Mouse (Mus musculus): ENCODE data around the gene Ppp4r2. TPM values are rescaled to one million over a fixed set of nuclear protein-coding genes. Genes with fewer than 3 reads are reported as not detected.

Ppp4r2 gene
- polyA plus RNA-seq, 1 experiment from 2014 or later: 13.8 TPM

- no peak for ATAC-seq (ENCODE audit: low read depth)
- no peaks in the 10 kb centered on the region for H3K36me3 ChIP-seq (ENCODE audit: control insufficient read depth, insufficient read depth, low read length)
- 0 out of 2 replicates have a peak, but pooled peaks cover 2% of the 10 kb centered on the region for H3K4me1 ChIP-seq (replicated peaks; ENCODE audit: control insufficient read depth, insufficient read depth, low read length)
- 62% methylated on average over 7 of the region's 7 CpGs for WGBS
- H3K27ac ChIP-seq (ENCODE audit: low read length): no peak overlapping the region
- H3K9ac ChIP-seq (ENCODE audit: low read length): no peak overlapping the region
- no peaks in the 10 kb centered on the region for H3K9me3 ChIP-seq (ENCODE audit: control insufficient read depth, low read length)
- no peak overlapping the region for H3K4me3 ChIP-seq (ENCODE audit: low read length)
- no peaks in the 10 kb centered on the region for H3K27me3 ChIP-seq (ENCODE audit: control insufficient read depth, insufficient read depth, low read depth, low read length)
- H3K4me2 ChIP-seq (ENCODE audit: low read depth, low read length): no peak overlapping the region
Measured at GRCm38 (mm10) chr6:100885376-100885775, 52.0 kb downstream of the Ppp4r2 start.

- Histone ChIP-seq H3K4me1 (replicated peaks; ENCODE audit: control insufficient read depth, insufficient read depth, low read length) (0 out of 2 replicates have a peak, but pooled peaks cover 2% of the 10 kb centered on the region), H3K4me3 (ENCODE audit: low read length) (no peak overlapping the region), H3K9me3 (ENCODE audit: control insufficient read depth, low read length) (no peaks in the 10 kb centered on the region), H3K4me2 (ENCODE audit: low read depth, low read length) (no peak overlapping the region), H3K27me3 (ENCODE audit: control insufficient read depth, insufficient read depth, low read depth, low read length) (no peaks in the 10 kb centered on the region), H3K27ac (ENCODE audit: low read length) (no peak overlapping the region), H3K9ac (ENCODE audit: low read length) (no peak overlapping the region), H3K36me3 (ENCODE audit: control insufficient read depth, insufficient read depth, low read length) (no peaks in the 10 kb centered on the region)
- 80% methylated on average over 9 of the region's 9 CpGs for WGBS
- ATAC-seq (ENCODE audit: low read depth): no peak
Measured at GRCm38 (mm10) chr6:100887012-100887411, 53.6 kb downstream of the Ppp4r2 start.

- ATAC-seq (ENCODE audit: low read depth): no peak
- no peaks in the 10 kb centered on the region for H3K27me3 ChIP-seq (ENCODE audit: control insufficient read depth, insufficient read depth, low read depth, low read length)
- H3K4me3 ChIP-seq (ENCODE audit: low read length): no peak overlapping the region
- no peak overlapping the region for H3K9ac ChIP-seq (ENCODE audit: low read length)
- H3K4me2 ChIP-seq (ENCODE audit: low read depth, low read length): no peak overlapping the region
- 75% methylated on average over 6 of the region's 6 CpGs for WGBS
- no peaks in the 10 kb centered on the region for H3K9me3 ChIP-seq (ENCODE audit: control insufficient read depth, low read length)
- H3K36me3 ChIP-seq (ENCODE audit: control insufficient read depth, insufficient read depth, low read length): no peaks in the 10 kb centered on the region
- H3K4me1 ChIP-seq (replicated peaks; ENCODE audit: control insufficient read depth, insufficient read depth, low read length): no peaks in the 10 kb centered on the region
- H3K27ac ChIP-seq (ENCODE audit: low read length): no peak overlapping the region
Measured at GRCm38 (mm10) chr6:100889340-100889739, 55.9 kb downstream of the Ppp4r2 start.

- Histone ChIP-seq H3K9ac (ENCODE audit: low read length) (no peak overlapping the region), H3K4me1 (replicated peaks; ENCODE audit: control insufficient read depth, insufficient read depth, low read length) (no peaks in the 10 kb centered on the region), H3K9me3 (ENCODE audit: control insufficient read depth, low read length) (no peaks in the 10 kb centered on the region), H3K27ac (ENCODE audit: low read length) (no peak overlapping the region), H3K4me3 (ENCODE audit: low read length) (no peak overlapping the region), H3K27me3 (ENCODE audit: control insufficient read depth, insufficient read depth, low read depth, low read length) (no peaks in the 10 kb centered on the region), H3K36me3 (ENCODE audit: control insufficient read depth, insufficient read depth, low read length) (no peaks in the 10 kb centered on the region), H3K4me2 (ENCODE audit: low read depth, low read length) (no peak overlapping the region)
- whole genome bisulfite sequencing: 66% methylated on average over 4 of the region's 4 CpGs
- ATAC-seq (ENCODE audit: low read depth): no peak
Measured at GRCm38 (mm10) chr6:100892489-100892888, 59.1 kb downstream of the Ppp4r2 start.

- Histone ChIP-seq H3K36me3 (ENCODE audit: control insufficient read depth, insufficient read depth, low read length) (no peaks in the 10 kb centered on the region), H3K27me3 (ENCODE audit: control insufficient read depth, insufficient read depth, low read depth, low read length) (no peaks in the 10 kb centered on the region), H3K4me1 (replicated peaks; ENCODE audit: control insufficient read depth, insufficient read depth, low read length) (no peaks in the 10 kb centered on the region), H3K9me3 (ENCODE audit: control insufficient read depth, low read length) (no peaks in the 10 kb centered on the region), H3K4me3 (ENCODE audit: low read length) (no peak overlapping the region), H3K27ac (ENCODE audit: low read length) (no peak overlapping the region), H3K4me2 (ENCODE audit: low read depth, low read length) (no peak overlapping the region), H3K9ac (ENCODE audit: low read length) (no peak overlapping the region)
- 30% methylated on average over 5 of the region's 5 CpGs for WGBS
- no peak for ATAC-seq (ENCODE audit: low read depth)
Measured at GRCm38 (mm10) chr6:100893073-100893472, 59.7 kb downstream of the Ppp4r2 start.

- Histone ChIP-seq H3K9me3 (ENCODE audit: control insufficient read depth, low read length) (no peaks in the 10 kb centered on the region), H3K4me2 (ENCODE audit: low read depth, low read length) (no peak overlapping the region), H3K4me1 (replicated peaks; ENCODE audit: control insufficient read depth, insufficient read depth, low read length) (no peaks in the 10 kb centered on the region), H3K27me3 (ENCODE audit: control insufficient read depth, insufficient read depth, low read depth, low read length) (no peaks in the 10 kb centered on the region), H3K36me3 (ENCODE audit: control insufficient read depth, insufficient read depth, low read length) (no peaks in the 10 kb centered on the region), H3K9ac (ENCODE audit: low read length) (no peak overlapping the region), H3K27ac (ENCODE audit: low read length) (no peak overlapping the region), H3K4me3 (ENCODE audit: low read length) (no peak overlapping the region)
- ATAC-seq (ENCODE audit: low read depth): no peak
- WGBS: 60% methylated on average over 8 of the region's 8 CpGs
Measured at GRCm38 (mm10) chr6:100895183-100895582, 61.8 kb downstream of the Ppp4r2 start.

GRCm38 (mm10) chr6:100896883-100897282 lies 63.5 kb downstream of the Ppp4r2 start:
- no peaks in the 10 kb centered on the region for H3K27me3 ChIP-seq (ENCODE audit: control insufficient read depth, insufficient read depth, low read depth, low read length)
- H3K4me3 ChIP-seq (ENCODE audit: low read length): no peak overlapping the region
- WGBS: 58% methylated on average over 5 of the region's 5 CpGs
- H3K9me3 ChIP-seq (ENCODE audit: control insufficient read depth, low read length): no peaks in the 10 kb centered on the region
- no peak overlapping the region for H3K27ac ChIP-seq (ENCODE audit: low read length)
- no peaks in the 10 kb centered on the region for H3K36me3 ChIP-seq (ENCODE audit: control insufficient read depth, insufficient read depth, low read length)
- H3K4me1 ChIP-seq (replicated peaks; ENCODE audit: control insufficient read depth, insufficient read depth, low read length): no peaks in the 10 kb centered on the region
- H3K4me2 ChIP-seq (ENCODE audit: low read depth, low read length): no peak overlapping the region
- ATAC-seq (ENCODE audit: low read depth): no peak
- H3K9ac ChIP-seq (ENCODE audit: low read length): no peak overlapping the region

GRCm38 (mm10) chr6:100904463-100904862 lies 71.0 kb downstream of the Ppp4r2 start:
- Histone ChIP-seq H3K4me3 (ENCODE audit: low read length) (no peak overlapping the region), H3K27ac (ENCODE audit: low read length) (no peak overlapping the region), H3K4me1 (replicated peaks; ENCODE audit: control insufficient read depth, insufficient read depth, low read length) (no peaks in the 10 kb centered on the region), H3K36me3 (ENCODE audit: control insufficient read depth, insufficient read depth, low read length) (no peaks in the 10 kb centered on the region), H3K27me3 (ENCODE audit: control insufficient read depth, insufficient read depth, low read depth, low read length) (no peaks in the 10 kb centered on the region), H3K9me3 (ENCODE audit: control insufficient read depth, low read length) (no peaks in the 10 kb centered on the region), H3K9ac (ENCODE audit: low read length) (no peak overlapping the region), H3K4me2 (ENCODE audit: low read depth, low read length) (no peak overlapping the region)
- WGBS: 77% methylated on average over 5 of the region's 5 CpGs
- ATAC-seq (ENCODE audit: low read depth): no peak

GRCm38 (mm10) chr6:100910136-100910675 lies 76.8 kb downstream of the Ppp4r2 start:
- Histone ChIP-seq H3K9me3 (ENCODE audit: control insufficient read depth, low read length) (no peaks in the 10 kb centered on the region), H3K27me3 (ENCODE audit: control insufficient read depth, insufficient read depth, low read depth, low read length) (no peaks in the 10 kb centered on the region), H3K36me3 (ENCODE audit: control insufficient read depth, insufficient read depth, low read length) (no peaks in the 10 kb centered on the region), H3K4me3 (ENCODE audit: low read length) (no peak overlapping the region), H3K4me2 (ENCODE audit: low read depth, low read length) (no peak overlapping the region), H3K9ac (ENCODE audit: low read length) (no peak overlapping the region), H3K4me1 (replicated peaks; ENCODE audit: control insufficient read depth, insufficient read depth, low read length) (0 out of 2 replicates have a peak, but pooled peaks cover 2% of the 10 kb centered on the region), H3K27ac (ENCODE audit: low read length) (no peak overlapping the region)
- ATAC-seq (ENCODE audit: low read depth): no peak
- 73% methylated on average over 2 of the region's 2 CpGs for WGBS

All from lung, embryonic 16.5 days (tissue).